ENCODE assay signal across 10 mouse cellular contexts in genomic region chr7:28601029-28601428, GRCm38 (mm10). TPM values are rescaled to one million over a fixed set of nuclear protein-coding genes. Genes with fewer than 3 reads are reported as not detected.
DNase-seq lines count a peak whose midpoint lies in the region; ATAC-seq and TF ChIP-seq lines count a peak whose summit lies in the region.
"Had no signal": no experiment of that assay in that cellular context is flagged by ENCODE, and none has a peak within 500 bp of the region (broad histone marks: within the 10 kb centered on the region; RNA-seq: fewer than 3 reads in every experiment).

No protein-coding gene starts in this region.

- H3K9ac ChIP-seq in kidney, embryonic 14.5 days (ENCODE audit: low read depth, low read length), result no peak overlapping the region
- H3K9ac ChIP-seq: embryonic facial prominence, embryonic 13.5 days; midbrain, embryonic 12.5 days had no signal

- no peak overlapping the region for H3K27ac ChIP-seq in kidney, adult 2 months (ENCODE audit: insufficient read depth, low read depth, low read length)
- no peak overlapping the region for H3K27ac ChIP-seq in kidney, embryonic 14.5 days (ENCODE audit: low read depth, low read length)
- no peak overlapping the region for H3K27ac ChIP-seq in thymus, adult 2 months (ENCODE audit: control insufficient read depth, insufficient read depth, low read length)
- H3K27ac ChIP-seq: embryonic facial prominence, embryonic 13.5 days; midbrain, embryonic 12.5 days had no signal

- peaks cover 6% of the 10 kb centered on the region for H3K4me1 ChIP-seq in kidney, adult 2 months (ENCODE audit: control insufficient read depth, insufficient read depth, low read length)
- H3K4me1 ChIP-seq in kidney, embryonic 14.5 days (ENCODE audit: control insufficient read depth, insufficient read depth, low read length), result peaks cover 11% of the 10 kb centered on the region
- H3K4me1 ChIP-seq in thymus, adult 2 months (replicated peaks; ENCODE audit: control insufficient read depth, insufficient read depth, low read length), result peaks cover 13% of the 10 kb centered on the region

- no peaks in the 10 kb centered on the region for H3K36me3 ChIP-seq in kidney, adult 2 months (ENCODE audit: control insufficient read depth, insufficient read depth, low read length)
- no peaks in the 10 kb centered on the region for H3K36me3 ChIP-seq in kidney, embryonic 14.5 days (ENCODE audit: control insufficient read depth, insufficient read depth, low read length)
- no peaks in the 10 kb centered on the region for H3K36me3 ChIP-seq in thymus, adult 2 months (ENCODE audit: control insufficient read depth, insufficient read depth, low read length)
- H3K36me3 ChIP-seq: embryonic facial prominence, embryonic 13.5 days; midbrain, embryonic 12.5 days had no signal

- H3K4me3 ChIP-seq in kidney, adult 2 months (ENCODE audit: insufficient read depth, low read depth, low read length), result no peak overlapping the region
- no peak overlapping the region for H3K4me3 ChIP-seq in kidney, embryonic 14.5 days (ENCODE audit: low read length)
- H3K4me3 ChIP-seq in thymus, adult 2 months (ENCODE audit: control insufficient read depth, insufficient read depth, low read length), result no peak overlapping the region
- H3K4me3 ChIP-seq: embryonic facial prominence, embryonic 13.5 days; midbrain, embryonic 12.5 days had no signal

- no peak overlapping the region for H3K4me2 ChIP-seq in kidney, embryonic 14.5 days (replicated peaks; ENCODE audit: low read depth, low read length)
- H3K4me2 ChIP-seq: embryonic facial prominence, embryonic 13.5 days; midbrain, embryonic 12.5 days had no signal

- TF ChIP-seq POLR2A in kidney, adult 2 months (IDR thresholded peaks at IDR 0.05; ENCODE audit: low read depth, low read length), result no peak
- no peak for TF ChIP-seq POLR2A in thymus, adult 2 months (IDR thresholded peaks at IDR 0.05; ENCODE audit: control insufficient read depth, extremely low read depth, insufficient read depth, low read length, poor library complexity)

- no peaks in the 10 kb centered on the region for H3K9me3 ChIP-seq in kidney, embryonic 14.5 days (ENCODE audit: control insufficient read depth, low read length)
- H3K9me3 ChIP-seq: embryonic facial prominence, embryonic 13.5 days; midbrain, embryonic 12.5 days had no signal

- no peak for ATAC-seq in kidney, embryonic 14.5 days (ENCODE audit: low FRiP score, low TSS enrichment)

- peak; percentile 78 for DNase-seq in kidney, adult 2 months
- DNase-seq in MEL-GATA-1-ER (ENCODE audit: extremely low read depth, low read depth), result peak; percentile 47
- DNase-seq in cerebellum, postnatal 10 days, result peak; percentile 85
- peak; percentile 76 to 88 for DNase-seq in heart, postnatal 10 days
- peak; percentile 69 for DNase-seq in left cerebral cortex, postnatal 4 days
- DNase-seq in neural tube, embryonic 10.5 days (ENCODE audit: extremely low spot score, low spot score), result peak; percentile 62
- peak; percentile 82 for DNase-seq in thymus, adult 2 months

- intact Hi-C loops in heart, postnatal 10 days (cut with DNase I), result loop anchor here (1.0 to 5.0 kb wide), 5 partner anchors 33 to 155 kb away; no protein-coding TSS in a partner anchor
- intact Hi-C loops in left cerebral cortex, postnatal 4 days (cut with DNase I), result loop anchor here (2.0 to 10.0 kb wide), 4 partner anchors 34 to 154 kb away; partner anchors contain the start of genes Nccrp1 and Sycn

- no peaks in the 10 kb centered on the region for H3K27me3 ChIP-seq in kidney, adult 2 months (replicated peaks; ENCODE audit: control insufficient read depth, insufficient read depth, low read length)
- no peaks in the 10 kb centered on the region; the same call in 1 of the 2 replicates for H3K27me3 ChIP-seq in kidney, embryonic 14.5 days (ENCODE audit: control insufficient read depth, insufficient read depth, low read length)
- H3K27me3 ChIP-seq in thymus, adult 2 months (ENCODE audit: control insufficient read depth, insufficient read depth, low read length), result no peaks in the 10 kb centered on the region
- H3K27me3 ChIP-seq: embryonic facial prominence, embryonic 13.5 days; midbrain, embryonic 12.5 days had no signal

- TF ChIP-seq CTCF in kidney, adult 2 months (conservative IDR thresholded peaks at IDR 0.05; ENCODE audit: insufficient read depth, insufficient read length, low read depth, low read length), result peak; percentile 96
- TF ChIP-seq CTCF in thymus, adult 2 months (IDR thresholded peaks at IDR 0.05; ENCODE audit: borderline replicate concordance, control insufficient read depth, extremely low read depth, insufficient read depth, low read length, poor library complexity), result no peak

- WGBS in kidney, adult 2 months, result 5% methylated on average over 11 of the region's 11 CpGs
- 12% methylated on average over 11 of the region's 11 CpGs for WGBS in kidney, embryonic 14.5 days
- 5% methylated on average over 11 of the region's 11 CpGs for WGBS in thymus, adult 2 months

RNA-seq across cellular contexts. Expression of gene Pak4, which starts 3.0 kb away (rescaled TPM):
- polyA plus RNA-seq in kidney, adult 2 months (2012; rRNA removed), result 36.9 and 41.8 TPM in 2 replicates
- 48.3 and 60.7 TPM in 2 replicates for polyA plus RNA-seq in kidney, embryonic 14.5 days (2014; fragmentation: Nextera tagmentation; extraction: Ambion mirVana)
- 10 to 100 TPM; 11.2 to 15.6 TPM for total RNA-seq in heart, postnatal 10 days (2021)
- total RNA-seq in left cerebral cortex, postnatal 4 days (2021), result 10 to 100 TPM; 11.6 to 11.9 TPM
- polyA plus RNA-seq in thymus, adult 2 months (2012; rRNA removed), result 32.8 and 37.7 TPM in 2 replicates

RNA-seq across cellular contexts. Expression of gene Samd4b, which starts 3.1 kb away (rescaled TPM):
- 67.0 and 79.0 TPM in 2 replicates for polyA plus RNA-seq in kidney, adult 2 months (2012; rRNA removed)
- 33.3 and 34.9 TPM in 2 replicates for polyA plus RNA-seq in kidney, embryonic 14.5 days (2014; fragmentation: Nextera tagmentation; extraction: Ambion mirVana)
- 10 to 100 TPM; 37.7 to 40.4 TPM for total RNA-seq in heart, postnatal 10 days (2021)
- 10 to 100 TPM; 67.9 to 70.0 TPM for total RNA-seq in left cerebral cortex, postnatal 4 days (2021)
- polyA plus RNA-seq in thymus, adult 2 months (2012; rRNA removed), result 118 and 139 TPM in 2 replicates

RNA-seq across cellular contexts. Expression of gene Acp7, which starts 30.1 kb away (rescaled TPM):
- polyA plus RNA-seq in kidney, adult 2 months (2012; rRNA removed), result not detected in 2 replicates
- not detected in 2 replicates for polyA plus RNA-seq in kidney, embryonic 14.5 days (2014; fragmentation: Nextera tagmentation; extraction: Ambion mirVana)
- total RNA-seq in heart, postnatal 10 days (2021), result not detected
- total RNA-seq in left cerebral cortex, postnatal 4 days (2021), result under 1 TPM; 0.18 to 0.89 TPM
- polyA plus RNA-seq in thymus, adult 2 months (2012; rRNA removed), result 0.69 and 0.92 TPM in 2 replicates
- polyA plus RNA-seq: embryonic facial prominence, embryonic 13.5 days; midbrain, embryonic 12.5 days had no signal

RNA-seq across cellular contexts. Expression of gene Nccrp1, which starts 54.0 kb away (rescaled TPM):
- polyA plus RNA-seq in kidney, adult 2 months (2012; rRNA removed), result 57.2 and 85.4 TPM in 2 replicates
- not detected in 2 replicates for polyA plus RNA-seq in kidney, embryonic 14.5 days (2014; fragmentation: Nextera tagmentation; extraction: Ambion mirVana)
- not detected for total RNA-seq in heart, postnatal 10 days (2021)
- not detected for total RNA-seq in left cerebral cortex, postnatal 4 days (2021)
- polyA plus RNA-seq in thymus, adult 2 months (2012; rRNA removed), result 1.4 TPM in 2 replicates
- polyA plus RNA-seq: midbrain, embryonic 12.5 days had no signal
